Mouse (Mus musculus) gastrocnemius, adult 2 months (tissue): ENCODE results near the gene Zfpm1. TPM values are rescaled to one million over a fixed set of nuclear protein-coding genes. Genes with fewer than 3 reads are reported as not detected.

Experiments
- DNase-seq: peaks from one replicate; pipeline ENCODE4 v3.0.0; 2022
- H3K27ac ChIP-seq: fragments of 200-600 bp; 2 replicates; pipeline ENCODE4 v1.8.1; 2022; ENCODE audit warnings: mild to moderate bottlenecking
- H3K4me3 ChIP-seq: fragments of 200-600 bp; 2 replicates; pipeline ENCODE4 v1.8.1; 2022; ENCODE audit warnings: mild to moderate bottlenecking, moderate library complexity
- CTCF ChIP-seq: fragments of 200-600 bp; IDR thresholded peaks from 2 replicates; pipeline ENCODE4 v1.8.1; 2022; ENCODE audit warnings: antibody characterized with exemption, mild to moderate bottlenecking, moderate library complexity
- intact Hi-C: fragments of 180-260 bp; cut with DNase I; formaldehyde crosslinking; loops from one replicate; pipeline ENCODE4 v1.15.1; 2025
- total RNA-seq, 2 experiments: library from RNA; stranded (reverse); gene quantifications; 2 replicates each; pipeline ENCODE4 v1.2.3; 2021

The Zfpm1 gene
- total RNA-seq, 2 experiments from 2014 or later = 6.6 to 8.8 TPM

- intact Hi-C loops = no loop called here
- H3K4me3 ChIP-seq = no peak overlapping the region
- no peak for TF ChIP-seq CTCF
- DNase-seq = no peak
- no peak overlapping the region for H3K27ac ChIP-seq
Observed at GRCm38 (mm10) chr8:122291075-122291474, 9.1 kb downstream of the Zfpm1 start.

- Histone ChIP-seq H3K27ac (no peak overlapping the region), H3K4me3 (no peak overlapping the region)
- no peak for DNase-seq
- no peak for TF ChIP-seq CTCF
- intact Hi-C loops = no loop called here
Observed at GRCm38 (mm10) chr8:122291549-122291948, 9.6 kb downstream of the Zfpm1 start.

GRCm38 (mm10) chr8:122293484-122293883 lies 11.5 kb downstream of the Zfpm1 start:
- H3K27ac ChIP-seq = no peak overlapping the region
- no peak overlapping the region for H3K4me3 ChIP-seq
- DNase-seq = no peak
- intact Hi-C loops = no loop called here
- no peak for TF ChIP-seq CTCF

GRCm38 (mm10) chr8:122294273-122294683 lies 12.3 kb downstream of the Zfpm1 start:
- peak; percentile 56 for DNase-seq
- intact Hi-C loops = loop anchor here (2.0 kb wide), 1 partner anchor 17 kb away; no protein-coding TSS in a partner anchor
- no peak overlapping the region for H3K4me3 ChIP-seq
- TF ChIP-seq CTCF = no peak
- H3K27ac ChIP-seq = no peak overlapping the region

GRCm38 (mm10) chr8:122295389-122295788 lies 13.4 kb downstream of the Zfpm1 start:
- intact Hi-C loops = loop anchor here (2.0 kb wide), 1 partner anchor 15 kb away; no protein-coding TSS in a partner anchor
- Histone ChIP-seq H3K27ac (no peak overlapping the region), H3K4me3 (no peak overlapping the region)
- no peak for TF ChIP-seq CTCF
- no peak for DNase-seq

- Histone ChIP-seq H3K27ac (peak overlapping the region; percentile 40; the same call in 1 of the 2 replicates), H3K4me3 (no peak overlapping the region)
- TF ChIP-seq CTCF = no peak
- intact Hi-C loops = no loop called here
- no peak for DNase-seq
Observed at GRCm38 (mm10) chr8:122296173-122297001, 14.4 kb downstream of the Zfpm1 start.

- H3K27ac ChIP-seq = no peak overlapping the region
- no peak for DNase-seq
- TF ChIP-seq CTCF = no peak
- intact Hi-C loops = no loop called here
- no peak overlapping the region for H3K4me3 ChIP-seq
Observed at GRCm38 (mm10) chr8:122299581-122300254, 17.8 kb downstream of the Zfpm1 start.

- no peak for TF ChIP-seq CTCF
- intact Hi-C loops = no loop called here
- no peak overlapping the region for H3K27ac ChIP-seq
Observed at GRCm38 (mm10) chr8:122301081-122301480, 19.1 kb downstream of the Zfpm1 start.

GRCm38 (mm10) chr8:122301866-122302265 lies 19.9 kb downstream of the Zfpm1 start:
- no peak overlapping the region for H3K4me3 ChIP-seq
- intact Hi-C loops = no loop called here
- DNase-seq = no peak
- no peak for TF ChIP-seq CTCF
- no peak overlapping the region for H3K27ac ChIP-seq

More at GRCm38 (mm10) chr8:122301081-122301480, 19.1 kb downstream of the Zfpm1 start:
- no peak for DNase-seq
- H3K4me3 ChIP-seq = no peak overlapping the region

GRCm38 (mm10) chr8:122303451-122303850 lies 21.5 kb downstream of the Zfpm1 start:
- intact Hi-C loops = no loop called here
- DNase-seq = no peak
- TF ChIP-seq CTCF = no peak
- Histone ChIP-seq H3K27ac (no peak overlapping the region), H3K4me3 (no peak overlapping the region)

- H3K27ac ChIP-seq = no peak overlapping the region
- intact Hi-C loops = no loop called here
Observed at GRCm38 (mm10) chr8:122304058-122304457, 22.1 kb downstream of the Zfpm1 start.

GRCm38 (mm10) chr8:122306660-122307399 lies 24.9 kb downstream of the Zfpm1 start:
- TF ChIP-seq CTCF = no peak
- Histone ChIP-seq H3K4me3 (no peak overlapping the region), H3K27ac (no peak overlapping the region)
- no peak for DNase-seq
- intact Hi-C loops = no loop called here

More at GRCm38 (mm10) chr8:122304058-122304457, 22.1 kb downstream of the Zfpm1 start:
- no peak overlapping the region for H3K4me3 ChIP-seq
- no peak for DNase-seq
- TF ChIP-seq CTCF = no peak
